ENCODE assay signal across 8 mouse cellular contexts in the genomic region with DNA sequence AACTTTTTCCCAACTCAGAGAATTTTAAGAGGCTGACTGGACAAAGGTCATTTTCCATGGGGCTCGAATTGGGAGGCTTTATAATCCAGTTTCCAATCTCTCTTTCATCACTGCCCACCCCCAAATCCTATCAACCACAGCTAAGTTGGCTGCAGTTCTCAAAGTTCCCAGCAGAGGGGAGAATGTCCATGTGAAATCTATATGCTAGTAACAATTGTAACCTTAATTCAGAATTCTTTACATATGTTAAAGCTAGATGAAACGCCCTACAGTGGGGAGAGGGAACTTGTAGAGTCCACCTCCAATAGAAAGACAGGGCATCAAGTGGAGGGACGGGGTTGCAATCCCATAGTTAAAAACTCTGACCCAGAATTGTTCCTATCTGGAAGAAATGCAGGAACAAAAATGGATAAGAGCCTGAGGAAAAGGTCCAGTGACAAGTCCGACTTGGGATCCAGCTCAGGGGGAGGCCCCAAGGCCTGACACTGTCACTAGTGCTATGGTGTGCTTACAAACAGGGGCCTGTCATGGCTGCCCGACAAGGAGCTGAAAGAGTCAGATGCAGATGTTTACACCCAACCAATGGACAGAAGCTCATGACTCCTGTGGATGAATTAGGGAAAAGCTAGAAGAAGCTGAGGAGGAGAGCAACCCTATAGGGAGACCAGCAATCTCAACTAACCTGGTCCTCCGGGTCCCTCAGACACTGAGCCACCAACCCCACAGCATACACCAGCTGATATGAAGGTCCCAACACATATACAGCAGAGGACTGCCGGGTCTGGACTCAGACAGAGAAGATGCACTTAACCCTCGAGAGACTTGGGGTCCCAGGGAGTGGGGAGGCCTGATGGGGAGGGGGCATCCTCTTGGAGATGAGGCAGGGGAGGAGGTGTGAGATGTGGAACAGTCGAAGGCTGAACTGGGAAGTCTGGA. TPM values are rescaled to one million over a fixed set of nuclear protein-coding genes. Genes with fewer than 3 reads are reported as not detected.
DNase-seq lines count a peak whose midpoint lies in the region; ATAC-seq and TF ChIP-seq lines count a peak whose summit lies in the region.

No protein-coding gene starts in this region.

- no peak for ATAC-seq in kidney, embryonic 15.5 days (replicated peaks; ENCODE audit: low FRiP score)
- no peak for ATAC-seq in stomach, postnatal 0 days (ENCODE audit: low FRiP score, low TSS enrichment)

- H3K27ac ChIP-seq in kidney, embryonic 15.5 days: no peak overlapping the region
- no peak overlapping the region for H3K27ac ChIP-seq in forebrain, embryonic 10.5 days
- H3K27ac ChIP-seq in stomach, postnatal 0 days (replicated peaks): no peak overlapping the region

- no peaks in the 10 kb centered on the region for H3K4me1 ChIP-seq in kidney, embryonic 15.5 days
- peaks cover 4% of the 10 kb centered on the region; the same call in 1 of the 2 replicates for H3K4me1 ChIP-seq in forebrain, embryonic 10.5 days
- no peaks in the 10 kb centered on the region for H3K4me1 ChIP-seq in stomach, postnatal 0 days (replicated peaks; ENCODE audit: control insufficient read depth, insufficient read depth)

- no peak for TF ChIP-seq EP300 in stomach, postnatal 0 days (optimal IDR thresholded peaks at IDR 0.05)

- no peak overlapping the region for H3K4me2 ChIP-seq in kidney, embryonic 15.5 days
- no peak overlapping the region for H3K4me2 ChIP-seq in stomach, postnatal 0 days (replicated peaks; ENCODE audit: low read depth)

- no peak overlapping the region for H3K9ac ChIP-seq in kidney, embryonic 15.5 days
- no peak overlapping the region for H3K9ac ChIP-seq in stomach, postnatal 0 days (ENCODE audit: low read length)

- intact Hi-C loops in left cerebral cortex, postnatal 36 days (cut with DNase I): loop anchor here (2.0 kb wide), 2 partner anchors 219 to 299 kb away; partner anchors contain the start of genes Asdurf, Asnsd1 and Gm28551

- no peaks in the 10 kb centered on the region for H3K9me3 ChIP-seq in kidney, embryonic 15.5 days (replicated peaks)
- no peaks in the 10 kb centered on the region for H3K9me3 ChIP-seq in forebrain, embryonic 10.5 days
- no peaks in the 10 kb centered on the region for H3K9me3 ChIP-seq in stomach, postnatal 0 days (ENCODE audit: control insufficient read depth, low read length)

- 44% methylated on average over 9 of the region's 9 CpGs for WGBS in kidney, embryonic 15.5 days
- 54% methylated on average over 9 of the region's 9 CpGs for WGBS in forebrain, embryonic 10.5 days
- 45% methylated on average over 9 of the region's 9 CpGs for WGBS in stomach, postnatal 0 days

- peak; percentile 65 for DNase-seq in kidney, adult 18-20 months
- peak; percentile 61 for DNase-seq in brain, adult 2 months (ENCODE audit: low read depth, low spot score)
- DNase-seq in forebrain, embryonic 10.5 days (ENCODE audit: extremely low spot score, low spot score): peak; percentile 49
- DNase-seq in hindlimb bud, embryonic 11.5 days (ENCODE audit: extremely low spot score, low read depth, low spot score): peak; percentile 76
- peak; percentile 34 to 50 for DNase-seq in left cerebral cortex, postnatal 36 days (ENCODE audit: low spot score in 2 of 2)
- peak; percentile 70 for DNase-seq in naive thymus-derived CD4-positive, alpha-beta T cell, adult 2 months (ENCODE audit: low read depth)
- DNase-seq in stomach, postnatal 0 days (ENCODE audit: low spot score): peak; percentile 51

- H3K36me3 ChIP-seq in kidney, embryonic 15.5 days: no peaks in the 10 kb centered on the region
- no peaks in the 10 kb centered on the region for H3K36me3 ChIP-seq in forebrain, embryonic 10.5 days (replicated peaks)
- no peaks in the 10 kb centered on the region for H3K36me3 ChIP-seq in stomach, postnatal 0 days (ENCODE audit: control insufficient read depth, insufficient read depth, low read length)

- TF ChIP-seq CTCF in stomach, postnatal 0 days (IDR thresholded peaks at IDR 0.05; ENCODE audit: low read depth): peak; percentile 83

- no peak overlapping the region for H3K4me3 ChIP-seq in kidney, embryonic 15.5 days (replicated peaks)
- no peak overlapping the region for H3K4me3 ChIP-seq in forebrain, embryonic 10.5 days
- H3K4me3 ChIP-seq in stomach, postnatal 0 days (ENCODE audit: low read depth, low read length): no peak overlapping the region

- H3K27me3 ChIP-seq in kidney, embryonic 15.5 days: no peaks in the 10 kb centered on the region
- H3K27me3 ChIP-seq in forebrain, embryonic 10.5 days (ENCODE audit: poor library complexity, severe bottlenecking): no peaks in the 10 kb centered on the region
- no peaks in the 10 kb centered on the region for H3K27me3 ChIP-seq in stomach, postnatal 0 days (ENCODE audit: control insufficient read depth, insufficient read depth, low read length)

RNA-seq across cellular contexts. Expression of gene Mstn, which starts 8.1 kb away (rescaled TPM):
- 0.38 and 0.72 TPM in 2 replicates for polyA plus RNA-seq in kidney, embryonic 15.5 days (2015; fragmentation: Nextera tagmentation; extraction: Ambion mirVana)
- polyA plus RNA-seq in forebrain, embryonic 10.5 days (2016; fragmentation: Nextera tagmentation; extraction: Ambion mirVana): 1.3 and 2.7 TPM in 2 replicates
- total RNA-seq in left cerebral cortex, postnatal 36 days (2021): under 1 TPM; 0.57 to 0.97 TPM
- polyA plus RNA-seq in stomach, postnatal 0 days (2015; fragmentation: Nextera tagmentation; extraction: Ambion mirVana): 0.25 and 0.80 TPM in 2 replicates

RNA-seq across cellular contexts. Expression of gene 1700019D03Rik, which starts 33.4 kb away (rescaled TPM):
- 8.5 and 8.6 TPM in 2 replicates for polyA plus RNA-seq in kidney, embryonic 15.5 days (2015; fragmentation: Nextera tagmentation; extraction: Ambion mirVana)
- polyA plus RNA-seq in forebrain, embryonic 10.5 days (2016; fragmentation: Nextera tagmentation; extraction: Ambion mirVana): 2.5 and 2.7 TPM in 2 replicates
- 10 to 100 TPM; 12.4 to 17.8 TPM for total RNA-seq in left cerebral cortex, postnatal 36 days (2021)
- 8.4 and 10.2 TPM in 2 replicates for polyA plus RNA-seq in stomach, postnatal 0 days (2015; fragmentation: Nextera tagmentation; extraction: Ambion mirVana)
